Mouse (Mus musculus) heart, embryonic 11.5 days (tissue): ENCODE data around the gene Gapdhs. TPM values are rescaled to one million over a fixed set of nuclear protein-coding genes. Genes with fewer than 3 reads are reported as not detected.
"Not testable (repeated sequence)": the region's sequence is repeated elsewhere in the genome, so short reads cannot be mapped to it uniquely, and the experiment has no call there.

Source experiments
- ATAC-seq: fragments of 200-750 bp; cut with Nextera tagmentation; replicated peaks from 2 replicates; pipeline ENCODE4 v1.8.0; 2017; ENCODE audit warnings: moderate library complexity; ENCODE audit not compliant: insufficient number of reproducible peaks, low FRiP score, low TSS enrichment
- H3K27ac ChIP-seq: fragments of 300-500 bp; sonication (generic); 2 replicates; pipeline ENCODE4 v1.5.1; 2014; ENCODE audit warnings: mild to moderate bottlenecking, low read depth, low read length
- H3K27me3 ChIP-seq: fragments of 300-500 bp; sonication (generic); 2 replicates; pipeline ENCODE4 v1.6.1; 2014; ENCODE audit warnings: mild to moderate bottlenecking, low read length, mixed read lengths; ENCODE audit not compliant: control insufficient read depth, insufficient read depth
- H3K36me3 ChIP-seq: fragments of 300-500 bp; sonication (generic); 2 replicates; pipeline ENCODE4 v1.6.1; 2014; ENCODE audit warnings: mild to moderate bottlenecking, low read length, moderate library complexity, mixed read lengths; ENCODE audit not compliant: control insufficient read depth, insufficient read depth
- H3K4me1 ChIP-seq: fragments of 300-500 bp; sonication (generic); 2 replicates; pipeline ENCODE4 v1.6.1; 2014; ENCODE audit warnings: low read length; ENCODE audit not compliant: control insufficient read depth, insufficient read depth
- H3K4me2 ChIP-seq: fragments of 300-500 bp; sonication (generic); 2 replicates; pipeline ENCODE4 v1.6.1; 2014; ENCODE audit warnings: mild to moderate bottlenecking, moderate library complexity
- H3K4me3 ChIP-seq: fragments of 300-500 bp; sonication (generic); 2 replicates; pipeline ENCODE4 v1.5.1; 2014; ENCODE audit warnings: low read depth, low read length
- H3K9ac ChIP-seq: fragments of 300-500 bp; sonication (generic); 2 replicates; pipeline ENCODE4 v1.6.1; 2014; ENCODE audit warnings: mild to moderate bottlenecking, low read depth, low read length, moderate library complexity
- H3K9me3 ChIP-seq: fragments of 300-500 bp; sonication (generic); replicated peaks from 2 replicates; pipeline ENCODE4 v1.6.1; 2016; ENCODE audit warnings: low read length; ENCODE audit not compliant: control insufficient read depth
- WGBS: fragments of 180-500 bp; shearing (Covaris S2); extraction: QIAGEN DNeasy Blood & Tissue Kit; methylation state at CpG from one replicate; pipeline ENCODE4 v1.1.7; 2014; ENCODE audit not compliant: insufficient replicate concordance; 5-methylcytosine and 5-hydroxymethylcytosine counted together
- polyA plus RNA-seq: library from polyadenylated mRNA; unstranded; fragments of >200 nt; fragmentation: Nextera tagmentation; extraction: Ambion mirVana; gene quantifications from 2 replicates; pipeline ENCODE4 v1.2.1, GENCODE M21; 2014

Gene Gapdhs
- 0.25 and 0.36 TPM in 2 replicates for polyA plus RNA-seq

DNA sequence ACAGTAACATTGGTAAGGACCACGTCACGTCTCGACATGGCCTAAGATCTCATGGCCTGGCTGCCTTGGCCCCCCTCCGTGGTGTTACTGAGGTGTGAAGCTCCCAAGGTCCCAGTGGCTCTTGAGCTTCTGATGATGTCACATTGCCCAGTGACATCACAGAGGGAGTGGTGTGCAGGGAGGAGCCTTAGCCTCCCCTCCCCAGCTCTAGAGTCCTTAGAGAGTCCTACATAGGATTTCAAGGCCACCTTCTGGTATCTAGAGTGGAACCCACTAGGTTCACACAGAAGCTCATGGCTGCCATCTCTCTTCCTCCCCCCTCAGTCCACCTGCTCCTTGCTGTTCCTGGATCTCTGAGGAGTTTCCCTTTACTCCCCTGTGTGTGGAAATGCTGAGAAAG, at the start of gene Gapdhs:
Gapdhs (minus strand) TSS at position 65 of the 400 bp plus-strand sequence.
- H3K4me1 ChIP-seq, H3K9me3 ChIP-seq, H3K4me2 ChIP-seq, H3K9ac ChIP-seq, H3K36me3 ChIP-seq, H3K27me3 ChIP-seq, H3K27ac ChIP-seq, H3K4me3 ChIP-seq, ATAC-seq: not testable (repeated sequence)
- WGBS: no CpG with 5 or more reads among the region's 4 CpGs

DNA sequence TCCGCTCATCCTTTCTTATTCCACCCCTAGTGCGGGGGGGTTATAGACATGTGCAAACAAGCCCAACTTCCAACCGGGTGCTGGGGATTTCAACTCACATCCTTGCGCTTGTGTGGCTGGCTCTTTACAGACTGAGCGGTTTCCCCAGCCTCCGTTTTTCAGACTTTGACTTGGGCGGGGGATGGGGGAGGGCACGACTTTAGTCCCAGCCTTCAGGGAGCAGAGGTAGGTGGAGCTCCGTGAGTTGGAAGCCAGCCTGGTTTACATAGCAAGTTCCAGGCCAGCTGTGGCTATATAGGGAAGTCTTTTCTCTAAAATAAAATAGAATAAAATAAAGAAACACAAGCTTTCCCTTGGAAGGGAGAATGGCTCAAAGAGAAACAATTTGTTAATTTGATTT, 48.4 kb upstream of the Gapdhs start:
- WGBS: 16% methylated on average over 9 of the region's 9 CpGs
- no peak overlapping the region for H3K4me2 ChIP-seq
- no peak overlapping the region for H3K9ac ChIP-seq
- no peaks in the 10 kb centered on the region for H3K9me3 ChIP-seq
- ATAC-seq: no peak
- H3K27me3 ChIP-seq: peaks cover 6% of the 10 kb centered on the region
- no peak overlapping the region for H3K4me3 ChIP-seq
- no peak overlapping the region for H3K27ac ChIP-seq
- no peaks in the 10 kb centered on the region for H3K4me1 ChIP-seq
- no peaks in the 10 kb centered on the region for H3K36me3 ChIP-seq

DNA sequence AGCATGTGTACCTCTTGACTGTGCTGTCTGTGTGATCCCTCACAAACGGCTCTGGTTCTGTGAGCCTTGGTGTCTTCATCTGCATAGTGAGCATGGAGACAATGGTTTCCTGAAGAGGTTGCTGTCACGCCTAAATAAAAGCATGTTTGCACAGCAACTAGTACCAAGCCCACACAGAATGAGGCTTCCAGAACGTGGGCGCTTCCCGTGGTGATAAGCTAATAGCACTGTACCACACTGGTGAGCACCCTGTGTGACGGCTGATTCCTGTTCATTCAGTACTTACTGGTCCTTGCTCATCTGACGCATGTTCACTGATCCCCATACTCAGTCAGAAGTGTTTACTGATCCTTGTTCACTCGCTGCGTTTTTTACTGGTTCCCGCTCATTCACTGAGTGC, 46.7 kb upstream of the Gapdhs start:
- H3K4me2 ChIP-seq: no peak overlapping the region
- H3K4me1 ChIP-seq: no peaks in the 10 kb centered on the region
- peaks cover 6% of the 10 kb centered on the region for H3K27me3 ChIP-seq
- H3K4me3 ChIP-seq: no peak overlapping the region
- H3K27ac ChIP-seq: no peak overlapping the region
- H3K9me3 ChIP-seq: no peaks in the 10 kb centered on the region
- no peak overlapping the region for H3K9ac ChIP-seq
- H3K36me3 ChIP-seq: no peaks in the 10 kb centered on the region
- 69% methylated on average over 10 of the region's 10 CpGs for WGBS
- no peak for ATAC-seq

DNA sequence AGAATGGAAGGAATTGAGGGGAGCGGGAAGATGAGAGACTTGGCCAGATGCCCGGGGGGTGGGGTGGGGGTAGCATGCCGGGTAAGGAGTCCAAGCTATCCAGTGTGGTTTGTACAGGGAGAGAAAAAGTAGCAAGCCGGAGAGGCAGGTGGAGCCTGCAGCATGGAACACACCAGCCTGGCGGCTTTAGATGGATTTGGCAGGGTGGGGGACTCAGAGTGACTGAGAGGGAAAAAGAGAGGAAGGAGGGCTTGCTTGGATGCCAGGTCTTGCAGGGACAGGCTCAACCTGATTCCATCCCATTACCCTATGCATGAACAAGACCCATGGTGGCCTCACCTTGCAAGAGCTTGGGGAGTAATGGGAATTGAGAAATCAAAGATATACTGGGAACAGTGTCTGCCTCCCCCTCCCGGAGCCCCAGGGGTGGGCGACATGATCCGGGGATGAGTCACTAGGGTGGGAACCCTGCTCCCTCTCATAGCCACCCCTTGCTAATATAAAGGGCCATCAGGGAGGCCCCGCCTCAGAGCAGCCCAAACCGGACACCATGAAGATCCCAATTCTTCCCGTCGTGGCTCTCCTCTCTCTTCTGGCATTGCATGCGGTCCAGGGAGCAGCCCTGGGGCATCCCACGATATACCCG, 44.0 kb upstream of the Gapdhs start, which contains the start of gene Krtdap:
Krtdap (plus strand) TSS at position 520 of the 646 bp plus-strand sequence.
- no peaks in the 10 kb centered on the region for H3K9me3 ChIP-seq
- no peak within 1 kb of the TSS for H3K9ac ChIP-seq
- no peak within 1 kb of the TSS for H3K27ac ChIP-seq
- H3K4me2 ChIP-seq: no peak within 1 kb of the TSS
- no peaks in the 10 kb centered on the region for H3K4me1 ChIP-seq
- H3K27me3 ChIP-seq: peaks cover 6% of the 10 kb centered on the region
- WGBS: 38% methylated on average over 15 of the region's 15 CpGs
- no peak within 1 kb of the TSS for H3K4me3 ChIP-seq
- no peak for ATAC-seq
- H3K36me3 ChIP-seq: no peaks in the 10 kb centered on the region

DNA sequence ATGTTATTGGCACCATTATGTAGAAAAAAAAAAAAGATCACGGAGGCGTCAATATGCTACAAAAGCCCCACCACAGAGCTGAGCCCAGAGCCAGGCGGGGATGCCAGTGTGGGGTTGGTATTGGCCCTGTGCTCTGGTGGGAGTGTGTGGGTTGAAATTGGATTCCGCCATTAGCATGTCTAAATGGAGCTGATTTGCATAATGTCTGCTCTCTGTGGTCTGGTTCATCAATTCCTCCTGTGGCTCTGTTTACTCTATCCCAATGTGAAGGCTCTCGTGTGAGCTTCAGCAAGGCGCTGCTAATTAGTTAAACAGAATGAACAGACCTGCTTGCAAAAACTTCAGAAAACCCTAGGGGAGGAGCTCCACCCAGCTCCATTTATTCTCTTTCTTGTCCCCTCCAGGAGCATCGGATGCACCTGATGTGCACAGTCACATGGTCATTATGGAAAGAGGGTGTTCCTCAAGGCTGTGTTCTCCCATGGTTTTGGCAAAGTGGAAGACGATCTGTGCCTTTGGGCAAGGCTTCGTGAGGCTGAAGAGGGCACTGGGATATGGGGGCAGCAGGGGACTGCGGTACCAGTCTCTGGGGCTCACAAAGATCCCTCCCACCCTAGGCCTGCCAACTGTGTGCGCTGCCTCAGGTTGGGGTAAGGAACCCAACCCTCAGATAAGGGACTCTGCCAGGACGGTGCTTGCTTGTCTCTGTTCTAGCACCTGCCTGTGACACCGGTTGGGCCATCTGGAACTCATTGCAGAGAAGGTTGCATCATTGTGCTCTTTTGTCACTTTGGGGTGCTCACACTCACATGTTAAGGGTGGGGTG, 42.5 kb upstream of the Gapdhs start:
- WGBS: 77% methylated on average over 13 of the region's 13 CpGs
- Histone ChIP-seq H3K9ac (no peak overlapping the region), H3K4me1 (no peaks in the 10 kb centered on the region), H3K27me3 (peaks cover 4% of the 10 kb centered on the region; the same call in 1 of the 2 replicates), H3K9me3 (no peaks in the 10 kb centered on the region), H3K36me3 (no peaks in the 10 kb centered on the region), H3K4me2 (no peak overlapping the region), H3K27ac (no peak overlapping the region), H3K4me3 (no peak overlapping the region)
- ATAC-seq: no peak

DNA sequence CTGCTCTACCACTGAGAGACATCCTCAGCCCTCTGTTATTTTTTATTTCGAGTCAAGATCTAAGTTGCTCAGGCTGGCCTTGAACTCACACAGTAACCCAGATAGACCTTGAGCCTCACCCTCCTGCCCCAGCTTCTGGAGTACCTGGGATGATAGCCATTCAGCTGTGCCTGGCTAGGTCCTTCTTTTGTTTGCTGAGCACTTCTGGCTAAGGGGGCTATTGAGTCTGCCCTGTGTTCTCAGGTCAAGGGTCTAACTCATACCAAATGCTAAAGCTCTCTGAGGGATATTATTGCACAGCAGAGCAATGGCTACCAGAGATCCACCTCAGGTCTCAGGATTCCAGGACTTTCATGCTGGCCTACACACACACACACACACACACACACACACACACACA, 41.7 kb upstream of the Gapdhs start:
- no peak overlapping the region for H3K4me3 ChIP-seq
- no peak overlapping the region for H3K27ac ChIP-seq
- no peaks in the 10 kb centered on the region for H3K9me3 ChIP-seq
- H3K4me1 ChIP-seq: no peaks in the 10 kb centered on the region
- peaks cover 4% of the 10 kb centered on the region; the same call in 1 of the 2 replicates for H3K27me3 ChIP-seq
- H3K36me3 ChIP-seq: no peaks in the 10 kb centered on the region
- 47% methylated on average over 1 of the region's 1 CpGs for WGBS
- H3K4me2 ChIP-seq: no peak overlapping the region
- ATAC-seq: no peak
- no peak overlapping the region for H3K9ac ChIP-seq

DNA sequence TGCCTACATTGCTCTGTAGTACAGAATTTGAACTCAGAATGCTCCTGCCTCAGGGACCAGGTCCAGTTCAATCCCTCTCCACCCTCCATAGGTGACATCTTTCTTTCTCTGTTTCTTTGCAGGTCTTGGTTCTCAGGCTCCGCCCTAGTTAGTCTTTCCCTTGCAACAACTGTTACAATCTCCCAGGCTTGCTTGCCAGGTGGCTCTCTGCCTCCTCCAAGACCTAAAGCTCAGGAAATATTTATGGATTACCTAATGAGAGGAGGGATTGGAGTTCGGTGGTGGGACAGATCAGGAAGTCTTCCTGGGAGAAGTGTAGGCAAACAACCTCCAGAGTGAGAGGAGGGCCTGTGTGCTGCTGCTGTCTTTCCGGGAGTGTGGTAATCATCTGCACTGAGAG, 39.2 kb upstream of the Gapdhs start:
- Histone ChIP-seq H3K36me3 (no peaks in the 10 kb centered on the region), H3K4me2 (no peak overlapping the region), H3K9ac (no peak overlapping the region), H3K4me1 (no peaks in the 10 kb centered on the region), H3K27ac (no peak overlapping the region), H3K9me3 (no peaks in the 10 kb centered on the region), H3K4me3 (no peak overlapping the region), H3K27me3 (peaks cover 2% of the 10 kb centered on the region)
- WGBS: 59% methylated on average over 3 of the region's 3 CpGs
- no peak for ATAC-seq

DNA sequence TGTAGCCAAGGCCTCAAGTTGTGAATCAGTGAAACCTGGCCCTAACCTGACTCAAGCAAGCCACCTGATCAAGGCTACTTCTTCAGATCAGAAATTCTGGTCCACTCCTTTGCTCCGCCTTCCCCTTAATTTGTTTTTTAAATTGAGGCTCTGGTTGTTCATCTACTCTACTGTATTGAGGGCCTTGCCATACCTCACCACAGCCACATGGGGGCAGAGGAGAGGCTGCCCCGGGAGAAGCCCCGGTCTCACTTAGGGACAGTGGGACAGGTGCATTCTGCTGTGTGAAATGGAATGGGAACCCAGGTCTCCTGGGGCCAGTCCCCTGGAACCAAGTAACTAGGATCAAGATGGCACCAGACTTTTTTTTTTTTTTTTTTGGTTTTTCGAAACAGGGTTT, 38.3 kb upstream of the Gapdhs start:
- Histone ChIP-seq H3K9me3 (no peaks in the 10 kb centered on the region), H3K9ac (no peak overlapping the region), H3K36me3 (no peaks in the 10 kb centered on the region), H3K27ac (no peak overlapping the region), H3K4me2 (no peak overlapping the region), H3K27me3 (no peaks in the 10 kb centered on the region; the same call in 1 of the 2 replicates), H3K4me3 (no peak overlapping the region), H3K4me1 (no peaks in the 10 kb centered on the region)
- ATAC-seq: no peak
- WGBS: 65% methylated on average over 4 of the region's 4 CpGs
